Mouse (Mus musculus): ENCODE results near the gene Gm4353. TPM values are rescaled to one million over a fixed set of nuclear protein-coding genes. Genes with fewer than 3 reads are reported as not detected.

The Gm4353 gene
- polyA plus RNA-seq, 1 experiment from 2014 or later: 0.91 TPM

DNA sequence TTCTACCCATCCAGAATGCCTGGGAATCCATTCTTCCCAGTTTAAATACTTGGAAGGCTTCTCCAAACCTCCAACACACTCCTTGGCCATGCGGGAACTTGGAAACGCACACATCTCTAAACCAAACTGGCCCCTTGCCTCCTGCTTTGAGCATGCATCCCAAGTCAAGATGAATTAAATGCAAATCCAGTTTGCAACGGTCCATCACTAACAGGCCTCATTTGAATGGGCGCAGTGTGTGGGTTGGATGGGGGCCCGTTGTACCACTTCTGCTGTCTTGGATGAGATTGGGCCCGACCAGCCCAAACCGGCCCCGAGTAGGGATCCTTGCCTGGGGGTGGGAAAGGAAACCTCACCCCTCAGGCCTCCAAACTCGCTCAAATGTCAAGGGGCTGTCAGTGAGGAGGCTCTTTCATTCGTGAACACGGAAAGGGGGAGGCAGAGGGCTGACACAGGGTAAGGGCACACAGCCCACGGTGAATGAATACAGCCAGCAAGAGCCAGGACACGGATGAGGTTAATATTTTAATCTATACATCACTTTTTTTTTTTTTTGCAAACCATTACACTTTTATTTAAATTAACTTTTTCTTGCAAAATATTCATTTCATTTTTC lies 38.7 kb upstream of the Gm4353 start:
- Histone ChIP-seq H3K36me3 (ENCODE audit: control insufficient read depth, insufficient read depth, low read length) (peaks cover 2% of the 10 kb centered on the region; the same call in 1 of the 2 replicates), H3K4me2 (ENCODE audit: low read depth, low read length, severe bottlenecking) (no peak overlapping the region), H3K9ac (ENCODE audit: low read length) (no peak overlapping the region), H3K27me3 (ENCODE audit: control insufficient read depth, insufficient read depth, low read length) (no peaks in the 10 kb centered on the region), H3K27ac (ENCODE audit: low read depth, low read length) (no peak overlapping the region), H3K4me1 (replicated peaks; ENCODE audit: control insufficient read depth, insufficient read depth, low read length) (peaks cover 6% of the 10 kb centered on the region), H3K9me3 (ENCODE audit: control insufficient read depth, low read length) (no peaks in the 10 kb centered on the region), H3K4me3 (ENCODE audit: low read depth, low read length) (no peak overlapping the region)
- 53% methylated on average over 13 of the region's 13 CpGs for WGBS
- ATAC-seq (replicated peaks; ENCODE audit: low FRiP score) (no peak), DNase-seq (ENCODE audit: low spot score) (no peak)

DNA sequence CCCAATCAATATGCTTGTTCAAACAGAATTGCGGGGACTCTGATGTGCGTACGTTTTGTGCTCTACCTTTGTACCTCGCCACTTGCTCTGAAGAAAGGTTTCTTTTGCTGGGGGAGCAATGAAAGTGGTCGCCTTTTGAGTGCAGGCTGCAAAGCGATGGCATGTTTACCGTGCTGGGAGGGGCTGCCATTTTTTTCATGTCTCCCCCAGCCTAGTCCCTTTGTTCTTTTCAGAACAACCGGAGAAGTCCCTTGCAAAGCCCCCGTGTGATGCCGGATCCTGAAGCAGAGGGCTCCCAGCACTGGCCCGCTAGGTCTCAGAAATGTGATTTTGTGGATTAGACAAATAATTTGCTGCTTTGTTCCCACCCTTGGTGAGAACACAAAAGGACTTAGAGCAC lies 36.8 kb upstream of the Gm4353 start:
- DNase-seq (ENCODE audit: low spot score) (no peak), ATAC-seq (replicated peaks; ENCODE audit: low FRiP score) (peak; percentile 26; the same call in 1 of the 2 replicates)
- WGBS: 15% methylated on average over 11 of the region's 11 CpGs
- H3K4me3 ChIP-seq (ENCODE audit: low read depth, low read length): no peak overlapping the region
- no peaks in the 10 kb centered on the region for H3K9me3 ChIP-seq (ENCODE audit: control insufficient read depth, low read length)
- peak overlapping the region; percentile 54 for H3K27ac ChIP-seq (ENCODE audit: low read depth, low read length)
- no peak overlapping the region for H3K4me2 ChIP-seq (ENCODE audit: low read depth, low read length, severe bottlenecking)
- peak overlapping the region; percentile 14; the same call in 1 of the 2 replicates for H3K9ac ChIP-seq (ENCODE audit: low read length)
- peaks cover 6% of the 10 kb centered on the region for H3K4me1 ChIP-seq (replicated peaks; ENCODE audit: control insufficient read depth, insufficient read depth, low read length)
- H3K27me3 ChIP-seq (ENCODE audit: control insufficient read depth, insufficient read depth, low read length): no peaks in the 10 kb centered on the region
- H3K36me3 ChIP-seq (ENCODE audit: control insufficient read depth, insufficient read depth, low read length): no peaks in the 10 kb centered on the region

DNA sequence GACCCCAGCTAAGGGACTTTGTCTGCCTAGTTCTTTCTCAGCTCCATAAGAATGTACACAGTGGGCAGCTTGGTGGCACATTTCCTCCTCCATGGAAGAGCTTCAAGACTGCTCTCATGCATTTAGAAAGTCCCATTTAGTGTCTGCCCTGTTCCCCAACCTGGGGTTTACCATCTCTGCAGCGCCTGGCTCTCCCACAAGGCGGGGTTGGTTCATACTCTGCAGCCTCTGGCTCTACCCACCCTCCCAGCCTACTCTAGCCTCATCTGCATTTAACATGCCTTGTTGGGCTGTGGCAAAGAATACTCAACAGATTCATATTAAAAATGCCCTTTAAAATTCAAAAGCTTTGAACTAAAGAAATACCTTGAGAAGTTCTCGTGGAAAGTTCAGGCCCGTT lies 36.3 kb upstream of the Gm4353 start:
- Histone ChIP-seq H3K4me1 (replicated peaks; ENCODE audit: control insufficient read depth, insufficient read depth, low read length) (peaks cover 6% of the 10 kb centered on the region), H3K27me3 (ENCODE audit: control insufficient read depth, insufficient read depth, low read length) (no peaks in the 10 kb centered on the region), H3K4me3 (ENCODE audit: low read depth, low read length) (no peak overlapping the region), H3K27ac (ENCODE audit: low read depth, low read length) (peak overlapping the region; percentile 54; the same call in 1 of the 2 replicates), H3K9ac (ENCODE audit: low read length) (no peak overlapping the region), H3K4me2 (ENCODE audit: low read depth, low read length, severe bottlenecking) (no peak overlapping the region), H3K9me3 (ENCODE audit: control insufficient read depth, low read length) (no peaks in the 10 kb centered on the region), H3K36me3 (ENCODE audit: control insufficient read depth, insufficient read depth, low read length) (no peaks in the 10 kb centered on the region)
- 0 out of 2 replicates have a peak, but pooled peaks have one; percentile 55 for ATAC-seq (replicated peaks; ENCODE audit: low FRiP score)
- peak; percentile 47 for DNase-seq (ENCODE audit: low spot score)
- 60% methylated on average over 4 of the region's 4 CpGs for WGBS

DNA sequence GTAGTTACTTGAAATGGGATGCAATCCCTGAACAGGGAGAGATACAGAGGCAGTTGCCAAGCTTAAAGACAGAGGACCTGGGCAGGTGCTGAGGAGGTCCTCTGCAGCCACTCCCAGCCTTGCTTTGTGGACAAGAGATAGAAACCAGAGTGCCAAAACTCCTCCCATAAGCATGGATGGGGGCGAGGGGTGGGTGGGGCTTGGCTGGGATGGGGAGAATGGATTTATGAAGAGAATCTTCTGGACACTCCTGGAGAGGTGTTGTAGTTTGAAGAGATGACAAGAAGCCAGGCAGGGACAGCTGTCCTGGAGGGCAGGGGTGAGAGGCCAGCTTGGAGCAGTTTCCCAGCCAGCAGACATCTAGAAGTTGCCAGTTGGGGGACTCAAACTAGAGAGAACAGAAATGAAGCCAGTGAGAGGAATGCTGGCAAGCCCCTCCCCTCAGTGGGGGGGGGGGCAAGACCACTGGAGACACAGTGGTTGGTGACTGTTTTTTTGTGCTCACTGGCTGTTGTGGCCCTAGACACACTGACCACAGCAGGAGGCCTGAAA lies 34.9 kb upstream of the Gm4353 start:
- H3K9ac ChIP-seq (ENCODE audit: low read length): no peak overlapping the region
- WGBS: 86% methylated on average over 1 of the region's 1 CpGs
- H3K4me3 ChIP-seq (ENCODE audit: low read depth, low read length): no peak overlapping the region
- DNase-seq (ENCODE audit: low spot score) (peak; percentile 30), ATAC-seq (replicated peaks; ENCODE audit: low FRiP score) (no peak)
- H3K27me3 ChIP-seq (ENCODE audit: control insufficient read depth, insufficient read depth, low read length): no peaks in the 10 kb centered on the region
- H3K27ac ChIP-seq (ENCODE audit: low read depth, low read length): no peak overlapping the region
- H3K4me2 ChIP-seq (ENCODE audit: low read depth, low read length, severe bottlenecking): no peak overlapping the region
- H3K9me3 ChIP-seq (ENCODE audit: control insufficient read depth, low read length): no peaks in the 10 kb centered on the region
- peaks cover 6% of the 10 kb centered on the region for H3K4me1 ChIP-seq (replicated peaks; ENCODE audit: control insufficient read depth, insufficient read depth, low read length)
- no peaks in the 10 kb centered on the region for H3K36me3 ChIP-seq (ENCODE audit: control insufficient read depth, insufficient read depth, low read length)

DNA sequence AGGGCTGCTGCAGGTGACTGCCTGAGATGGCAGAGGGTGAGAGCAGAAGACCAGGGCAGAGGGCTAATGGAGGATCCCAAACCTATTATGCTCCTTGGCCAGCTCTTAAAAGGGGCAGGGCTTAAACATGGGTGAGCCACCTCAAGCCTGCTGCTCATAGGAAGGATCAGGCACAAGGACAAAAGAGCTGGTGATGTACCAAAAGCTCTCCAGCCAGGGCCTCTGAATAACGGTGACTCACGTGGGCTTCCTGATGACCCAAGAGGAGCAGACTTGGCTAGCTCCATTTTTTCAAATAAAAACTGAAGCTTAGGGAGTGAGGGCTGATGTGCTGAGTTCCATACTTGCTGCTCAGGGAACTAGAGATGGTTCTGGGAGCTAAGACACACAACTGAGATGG lies 31.6 kb upstream of the Gm4353 start:
- H3K36me3 ChIP-seq (ENCODE audit: control insufficient read depth, insufficient read depth, low read length): no peaks in the 10 kb centered on the region
- no peaks in the 10 kb centered on the region for H3K9me3 ChIP-seq (ENCODE audit: control insufficient read depth, low read length)
- DNase-seq (ENCODE audit: low spot score) (no peak), ATAC-seq (replicated peaks; ENCODE audit: low FRiP score) (no peak)
- H3K9ac ChIP-seq (ENCODE audit: low read length): no peak overlapping the region
- H3K4me3 ChIP-seq (ENCODE audit: low read depth, low read length): no peak overlapping the region
- no peaks in the 10 kb centered on the region for H3K4me1 ChIP-seq (replicated peaks; ENCODE audit: control insufficient read depth, insufficient read depth, low read length)
- 80% methylated on average over 2 of the region's 2 CpGs for WGBS
- no peak overlapping the region for H3K27ac ChIP-seq (ENCODE audit: low read depth, low read length)
- no peaks in the 10 kb centered on the region for H3K27me3 ChIP-seq (ENCODE audit: control insufficient read depth, insufficient read depth, low read length)
- H3K4me2 ChIP-seq (ENCODE audit: low read depth, low read length, severe bottlenecking): no peak overlapping the region

DNA sequence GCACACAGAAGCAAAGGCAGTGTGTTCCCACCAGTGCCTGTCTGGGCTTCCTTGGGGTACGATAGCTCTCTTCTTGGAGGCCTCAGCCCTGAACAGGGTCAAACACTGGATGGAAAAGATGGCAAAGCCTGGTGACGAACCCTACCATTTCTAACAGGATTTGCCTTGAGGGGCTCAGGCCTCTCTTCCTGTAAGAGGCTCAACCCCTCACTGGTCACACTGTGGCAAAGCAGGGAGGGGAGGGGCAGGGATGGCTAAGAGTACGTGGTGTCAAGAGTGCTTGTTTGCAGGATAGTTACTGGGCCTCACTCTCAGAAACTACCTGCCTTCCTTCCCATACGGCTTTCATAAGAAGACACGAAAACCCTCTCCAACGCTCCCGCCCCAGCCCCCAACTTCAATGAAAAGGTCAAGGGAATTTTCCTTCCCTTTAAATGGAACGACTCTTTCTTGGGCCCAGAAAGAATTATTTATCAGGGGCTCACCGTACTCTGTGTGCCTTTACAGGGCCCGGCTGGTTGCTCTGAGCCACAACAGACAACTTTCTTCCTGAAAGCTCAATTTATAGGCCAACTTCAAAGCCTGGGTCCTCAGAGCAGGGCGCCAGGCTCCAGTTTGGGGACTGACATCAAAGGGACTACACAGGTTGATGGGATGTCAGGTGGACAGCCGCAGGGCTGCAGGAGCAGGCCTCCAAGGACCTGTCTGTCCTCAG lies 30.9 kb upstream of the Gm4353 start:
- Histone ChIP-seq H3K9ac (ENCODE audit: low read length) (no peak overlapping the region), H3K4me2 (ENCODE audit: low read depth, low read length, severe bottlenecking) (no peak overlapping the region), H3K36me3 (ENCODE audit: control insufficient read depth, insufficient read depth, low read length) (no peaks in the 10 kb centered on the region), H3K4me3 (ENCODE audit: low read depth, low read length) (no peak overlapping the region), H3K27ac (ENCODE audit: low read depth, low read length) (no peak overlapping the region), H3K9me3 (ENCODE audit: control insufficient read depth, low read length) (no peaks in the 10 kb centered on the region), H3K4me1 (replicated peaks; ENCODE audit: control insufficient read depth, insufficient read depth, low read length) (no peaks in the 10 kb centered on the region), H3K27me3 (ENCODE audit: control insufficient read depth, insufficient read depth, low read length) (no peaks in the 10 kb centered on the region)
- 85% methylated on average over 12 of the region's 12 CpGs for WGBS
- ATAC-seq (replicated peaks; ENCODE audit: low FRiP score) (no peak), DNase-seq (ENCODE audit: low spot score) (no peak)

DNA sequence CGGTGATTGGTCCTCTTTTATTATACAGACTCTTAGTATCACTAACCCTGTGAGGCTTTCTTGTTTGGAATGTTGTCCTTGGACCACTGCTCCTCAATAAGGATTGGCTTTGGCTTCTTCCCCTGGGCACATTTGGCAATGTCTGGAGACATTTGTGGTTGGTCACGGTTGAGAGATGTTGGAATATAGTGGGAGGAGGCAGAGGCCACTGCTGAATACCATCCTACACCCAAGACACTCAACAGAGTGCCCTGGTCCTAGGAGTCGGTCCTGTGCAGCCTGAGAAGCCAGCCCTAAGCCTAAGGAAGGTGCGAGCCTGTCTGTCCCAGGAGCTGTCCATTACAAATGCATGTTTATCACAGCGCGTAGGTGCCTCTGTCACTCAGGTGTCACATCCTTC lies 27.1 kb upstream of the Gm4353 start:
- Histone ChIP-seq H3K9ac (ENCODE audit: low read length) (no peak overlapping the region), H3K4me2 (ENCODE audit: low read depth, low read length, severe bottlenecking) (no peak overlapping the region), H3K27ac (ENCODE audit: low read depth, low read length) (no peak overlapping the region), H3K4me1 (replicated peaks; ENCODE audit: control insufficient read depth, insufficient read depth, low read length) (no peaks in the 10 kb centered on the region), H3K4me3 (ENCODE audit: low read depth, low read length) (no peak overlapping the region), H3K9me3 (ENCODE audit: control insufficient read depth, low read length) (no peaks in the 10 kb centered on the region), H3K36me3 (ENCODE audit: control insufficient read depth, insufficient read depth, low read length) (no peaks in the 10 kb centered on the region; the same call in 1 of the 2 replicates), H3K27me3 (ENCODE audit: control insufficient read depth, insufficient read depth, low read length) (no peaks in the 10 kb centered on the region)
- no peak for DNase-seq (ENCODE audit: low spot score)
- ATAC-seq (replicated peaks; ENCODE audit: low FRiP score): no peak
- 88% methylated on average over 6 of the region's 6 CpGs for WGBS

DNA sequence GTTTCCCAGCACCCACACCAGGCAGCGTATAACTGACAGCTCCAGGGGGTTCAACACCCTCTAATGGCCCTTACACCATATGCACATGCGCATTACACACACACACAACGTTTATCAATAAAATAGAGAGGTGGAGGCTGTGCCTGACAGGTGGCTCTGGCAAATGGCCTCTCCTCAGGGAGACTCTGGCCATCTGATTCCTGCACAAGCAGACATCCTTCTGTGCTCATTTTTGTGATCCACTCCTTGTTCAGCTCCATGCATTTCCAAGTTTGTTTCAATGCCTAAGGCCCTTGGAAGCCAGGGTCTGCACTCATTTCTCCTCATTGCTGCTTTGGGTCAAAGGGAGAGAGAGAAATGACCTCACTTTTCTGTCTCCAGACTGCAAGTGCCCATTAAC lies 26.2 kb upstream of the Gm4353 start:
- Histone ChIP-seq H3K9ac (ENCODE audit: low read length) (no peak overlapping the region), H3K4me2 (ENCODE audit: low read depth, low read length, severe bottlenecking) (no peak overlapping the region), H3K27me3 (ENCODE audit: control insufficient read depth, insufficient read depth, low read length) (no peaks in the 10 kb centered on the region), H3K4me3 (ENCODE audit: low read depth, low read length) (no peak overlapping the region), H3K36me3 (ENCODE audit: control insufficient read depth, insufficient read depth, low read length) (no peaks in the 10 kb centered on the region; the same call in 1 of the 2 replicates), H3K4me1 (replicated peaks; ENCODE audit: control insufficient read depth, insufficient read depth, low read length) (no peaks in the 10 kb centered on the region), H3K27ac (ENCODE audit: low read depth, low read length) (no peak overlapping the region), H3K9me3 (ENCODE audit: control insufficient read depth, low read length) (no peaks in the 10 kb centered on the region)
- ATAC-seq (replicated peaks; ENCODE audit: low FRiP score) (no peak), DNase-seq (ENCODE audit: low spot score) (no peak)
- 79% methylated on average over 3 of the region's 3 CpGs for WGBS
